In the genomic region with DNA sequence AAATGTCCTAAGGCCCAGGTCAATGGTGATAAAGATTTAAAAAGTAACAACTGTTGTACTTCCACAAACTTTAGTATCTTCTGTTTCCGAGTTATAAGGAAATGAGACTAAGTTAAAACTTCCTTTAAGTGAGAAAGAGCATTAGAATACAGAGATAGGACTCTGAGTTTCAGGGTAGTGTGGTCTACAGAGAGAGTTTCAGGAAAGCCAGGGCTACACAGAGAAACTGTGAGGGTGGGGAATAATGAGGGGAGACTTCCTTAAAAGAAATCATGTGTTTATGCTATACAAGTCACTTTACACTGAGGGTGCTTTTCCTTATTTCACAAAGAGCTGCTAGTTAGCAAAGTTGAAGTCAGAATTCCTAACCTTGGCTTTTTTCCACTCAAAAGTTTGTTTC, we compare ENCODE assay signal across 18 mouse cellular contexts.
"Had no signal": no experiment of that assay in that cellular context is flagged by ENCODE, and none has a peak within 500 bp of the region (broad histone marks: within the 10 kb centered on the region; RNA-seq: fewer than 3 reads in every experiment).

No protein-coding gene starts in this region.

- ATAC-seq: hindbrain, postnatal 0 days; intestine, embryonic 15.5 days; intestine, postnatal 0 days had no signal

- DNase-seq: gastrocnemius, adult 2 months; gastrocnemius, postnatal 10 days; gastrocnemius, postnatal 25 days; heart, adult 11 months; heart, adult 2 months; heart, postnatal 14 days; heart, postnatal 36 days; kidney, adult 18-20 months; kidney, adult 8-10 months; kidney, postnatal 10 days; kidney, postnatal 25 days; kidney, postnatal 4 days; layer of hippocampus, postnatal 36 days; liver; liver, embryonic 13.5 days had no signal
